Mouse (Mus musculus) lung, embryonic 14.5 days (tissue): ENCODE results near the gene Adh1. TPM values are rescaled to one million over a fixed set of nuclear protein-coding genes. Genes with fewer than 3 reads are reported as not detected.

Experiments
- ATAC-seq: fragments of 200-750 bp; cut with Nextera tagmentation; 2 replicates; pipeline ENCODE4 v1.8.0; 2017; ENCODE audit warnings: mild to moderate bottlenecking, moderate TSS enrichment, moderate library complexity; ENCODE audit not compliant: insufficient read depth
- DNase-seq: peaks from one replicate; pipeline ENCODE4 v3.0.0-alpha.2; 2015
- H3K27ac ChIP-seq: fragments of 300-500 bp; sonication (generic); 2 replicates; pipeline ENCODE4 v1.5.1; 2014; ENCODE audit warnings: low read depth, mild to moderate bottlenecking, moderate library complexity
- H3K27me3 ChIP-seq: fragments of 300-500 bp; sonication (generic); 2 replicates; pipeline ENCODE4 v1.6.1; 2014; ENCODE audit warnings: low read length, control low read depth; ENCODE audit not compliant: insufficient read depth
- H3K36me3 ChIP-seq: fragments of 300-500 bp; sonication (generic); 2 replicates; pipeline ENCODE4 v1.6.1; 2014; ENCODE audit warnings: control low read depth; ENCODE audit not compliant: insufficient read depth
- H3K4me1 ChIP-seq: fragments of 300-500 bp; sonication (generic); 2 replicates; pipeline ENCODE4 v1.6.1; 2014; ENCODE audit warnings: antibody characterized with exemption, control low read depth; ENCODE audit not compliant: insufficient read depth
- H3K4me2 ChIP-seq: fragments of 300-500 bp; sonication (generic); 2 replicates; pipeline ENCODE4 v1.6.1; 2014; ENCODE audit warnings: mild to moderate bottlenecking
- H3K4me3 ChIP-seq: fragments of 300-500 bp; sonication (generic); 2 replicates; pipeline ENCODE4 v1.5.1; 2014; ENCODE audit warnings: low read depth, low read length
- H3K9ac ChIP-seq: fragments of 300-500 bp; sonication (generic); 2 replicates; pipeline ENCODE4 v1.6.1; 2014
- H3K9me3 ChIP-seq: fragments of 300-500 bp; sonication (generic); 2 replicates; pipeline ENCODE4 v1.6.1; 2016; ENCODE audit warnings: low read depth, low read length, control low read depth
- CTCF ChIP-seq: IDR thresholded peaks from 2 replicates; pipeline ENCODE4 v1.5.1; 2016; ENCODE audit warnings: antibody characterized with exemption, low read depth
- WGBS: fragments of 180-500 bp; shearing (Covaris S2); extraction: QIAGEN DNeasy Blood & Tissue Kit; methylation state at CpG from one replicate; pipeline ENCODE4 v1.1.7; 2014; 5-methylcytosine and 5-hydroxymethylcytosine counted together
- polyA plus RNA-seq: library from polyadenylated mRNA; unstranded; fragments of >200 nt; fragmentation: Nextera tagmentation; extraction: Ambion mirVana; gene quantifications from 2 replicates; pipeline ENCODE4 v1.2.1, GENCODE M21; 2014

Adh1 gene
- polyA plus RNA-seq, 1 experiment from 2014 or later: 883 TPM

DNA sequence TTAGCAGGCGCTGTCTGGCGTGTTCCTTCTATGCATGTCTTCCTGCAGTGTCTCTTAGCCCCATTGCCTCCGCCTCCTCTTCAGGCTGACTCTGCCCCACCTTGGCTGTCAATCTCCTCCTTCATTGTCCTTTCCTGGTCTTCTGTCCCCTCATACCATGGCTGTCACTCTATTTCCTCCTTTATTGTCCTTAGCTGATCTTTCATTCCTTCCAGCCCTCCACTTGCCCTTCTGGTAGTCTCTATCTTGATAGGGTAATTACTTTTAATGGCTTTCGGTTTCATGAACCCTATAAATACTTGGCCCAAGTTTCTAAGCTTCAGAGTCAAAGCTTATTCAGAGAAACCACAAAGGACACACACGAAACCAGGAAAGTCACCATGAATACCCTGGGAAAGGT is 52.2 kb downstream of the Adh1 start, which contains the start of gene Adh6a:
Adh6a (plus strand) TSS at position 322 of the 400 bp plus-strand sequence.
- H3K9ac ChIP-seq: no peak within 1 kb of the TSS
- 84% methylated on average over 5 of the region's 5 CpGs for WGBS

DNA sequence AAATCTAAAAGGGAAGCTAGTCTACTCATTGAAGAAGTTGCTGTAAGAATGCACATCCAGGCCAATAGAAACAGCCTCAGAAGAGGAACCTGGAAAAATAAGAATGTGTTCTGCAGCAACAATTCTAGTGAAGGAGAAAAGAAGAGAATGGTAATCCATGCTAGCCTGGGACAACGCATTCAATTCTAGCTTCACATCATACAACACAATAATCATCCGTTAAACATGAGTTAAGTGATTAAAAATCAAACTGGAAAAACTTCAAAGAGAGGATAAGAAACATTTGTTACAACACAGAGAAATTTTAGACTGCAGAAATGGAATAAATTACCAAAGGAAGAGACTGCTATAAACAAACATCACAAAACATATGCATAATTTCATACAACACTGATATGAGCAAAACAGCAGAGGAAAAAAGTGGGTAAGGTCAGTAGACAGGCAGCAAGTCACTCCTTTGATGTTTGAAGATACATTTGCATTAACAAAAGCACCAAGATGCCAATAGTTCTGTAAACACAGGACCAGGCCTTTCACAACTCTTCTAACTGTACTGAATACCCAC is 56.2 kb downstream of the Adh1 start:
- no peak for TF ChIP-seq CTCF
- Histone ChIP-seq H3K9me3 (no peaks in the 10 kb centered on the region), H3K4me2 (no peak overlapping the region), H3K4me1 (0 out of 2 replicates have a peak, but pooled peaks cover 5% of the 10 kb centered on the region), H3K4me3 (no peak overlapping the region), H3K27ac (peak overlapping the region; percentile 88; the same call in 1 of the 2 replicates), H3K36me3 (no peaks in the 10 kb centered on the region), H3K27me3 (no peaks in the 10 kb centered on the region), H3K9ac (no peak overlapping the region)
- DNase-seq (peak; percentile 85), ATAC-seq (peak; percentile 93)
- 38% methylated on average over 2 of the region's 2 CpGs for WGBS

More for the DNA sequence above, 52.2 kb downstream of the Adh1 start, which contains the start of gene Adh6a:
- ATAC-seq (no peak), DNase-seq (no peak)
- 0 out of 2 replicates have a peak, but pooled peaks cover 6% of the 10 kb centered on the region for H3K4me1 ChIP-seq
- no peak for TF ChIP-seq CTCF
- no peaks in the 10 kb centered on the region for H3K27me3 ChIP-seq
- H3K27ac ChIP-seq: no peak within 1 kb of the TSS
- H3K36me3 ChIP-seq: no peaks in the 10 kb centered on the region
- H3K9me3 ChIP-seq: no peaks in the 10 kb centered on the region
- H3K4me3 ChIP-seq: no peak within 1 kb of the TSS
- no peak within 1 kb of the TSS for H3K4me2 ChIP-seq

DNA sequence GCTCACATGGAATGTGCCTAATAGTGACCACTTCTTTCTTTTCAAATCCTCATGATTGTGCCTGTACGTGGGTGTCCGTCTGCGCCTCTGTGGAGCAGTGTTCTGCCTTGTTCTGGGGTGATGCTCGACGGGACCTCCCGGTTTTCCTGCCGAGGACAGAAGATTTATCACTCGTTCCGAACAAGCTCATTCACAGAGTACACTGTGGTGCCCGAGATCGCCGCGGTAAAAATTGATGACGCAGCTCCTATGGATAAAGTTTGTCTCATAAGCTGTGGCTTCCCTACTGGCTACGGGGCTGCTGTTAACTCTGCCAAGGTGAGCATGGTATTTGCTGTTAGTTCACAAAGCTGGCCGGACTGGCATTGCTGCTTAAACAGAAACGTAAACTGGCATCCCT is 64.2 kb downstream of the Adh1 start:
- Histone ChIP-seq H3K36me3 (no peaks in the 10 kb centered on the region), H3K4me1 (no peaks in the 10 kb centered on the region), H3K4me3 (no peak overlapping the region), H3K9me3 (peaks cover 3% of the 10 kb centered on the region; the same call in 1 of the 2 replicates), H3K4me2 (no peak overlapping the region), H3K27ac (no peak overlapping the region), H3K27me3 (no peaks in the 10 kb centered on the region), H3K9ac (no peak overlapping the region)
- DNase-seq: no peak
- ATAC-seq: no peak
- 93% methylated on average over 17 of the region's 17 CpGs for WGBS
- TF ChIP-seq CTCF: no peak

DNA sequence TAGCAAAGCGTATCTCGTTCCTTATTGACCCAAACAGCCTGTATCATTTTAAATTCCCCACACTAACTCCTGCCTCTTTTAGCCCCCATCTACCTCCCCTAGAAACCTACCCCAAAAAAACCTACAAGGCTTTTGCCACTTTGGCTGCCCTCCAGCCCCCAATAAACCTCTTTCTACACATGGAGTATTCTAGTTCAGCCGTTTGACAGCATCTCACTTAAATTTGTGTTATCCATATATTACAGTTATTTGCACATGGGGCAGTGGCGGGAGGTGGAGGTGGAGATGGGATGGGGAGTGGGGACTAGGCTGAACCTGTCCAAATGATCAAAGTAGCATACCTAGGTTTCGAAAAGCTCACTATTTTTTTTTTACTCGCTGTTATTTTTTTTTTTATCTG is 64.7 kb downstream of the Adh1 start:
- no peaks in the 10 kb centered on the region for H3K27me3 ChIP-seq
- WGBS: 87% methylated on average over 6 of the region's 6 CpGs
- no peak overlapping the region for H3K27ac ChIP-seq
- TF ChIP-seq CTCF: no peak
- H3K36me3 ChIP-seq: no peaks in the 10 kb centered on the region
- H3K4me1 ChIP-seq: no peaks in the 10 kb centered on the region
- no peak overlapping the region for H3K4me3 ChIP-seq
- peaks cover 3% of the 10 kb centered on the region; the same call in 1 of the 2 replicates for H3K9me3 ChIP-seq
- DNase-seq (no peak), ATAC-seq (no peak)
- no peak overlapping the region for H3K4me2 ChIP-seq
- H3K9ac ChIP-seq: no peak overlapping the region

DNA sequence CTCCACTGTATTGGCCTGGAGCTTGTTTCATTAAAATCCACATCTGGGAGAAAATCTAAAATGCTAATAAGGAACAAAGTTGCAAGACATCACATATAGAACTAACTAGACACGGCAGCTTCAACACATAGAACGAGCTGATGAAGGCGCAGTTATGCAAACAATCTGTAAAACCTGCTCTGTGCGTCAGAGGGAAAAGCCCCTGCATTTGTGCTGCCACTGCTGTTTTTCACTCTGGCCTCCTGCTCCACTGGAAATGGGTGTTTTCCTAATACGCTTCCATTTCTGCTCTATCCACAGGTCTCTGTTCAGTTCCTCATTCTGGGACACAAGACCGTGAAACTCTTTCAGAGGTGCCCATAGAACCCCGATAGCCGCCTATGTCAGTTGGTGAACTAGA is 73.1 kb downstream of the Adh1 start:
- H3K27me3 ChIP-seq: no peaks in the 10 kb centered on the region
- ATAC-seq (no peak), DNase-seq (no peak)
- H3K4me3 ChIP-seq: no peak overlapping the region
- no peaks in the 10 kb centered on the region for H3K4me1 ChIP-seq
- H3K36me3 ChIP-seq: no peaks in the 10 kb centered on the region
- no peak for TF ChIP-seq CTCF
- no peaks in the 10 kb centered on the region for H3K9me3 ChIP-seq
- 70% methylated on average over 8 of the region's 8 CpGs for WGBS
- H3K27ac ChIP-seq: no peak overlapping the region
- no peak overlapping the region for H3K4me2 ChIP-seq
- no peak overlapping the region for H3K9ac ChIP-seq

DNA sequence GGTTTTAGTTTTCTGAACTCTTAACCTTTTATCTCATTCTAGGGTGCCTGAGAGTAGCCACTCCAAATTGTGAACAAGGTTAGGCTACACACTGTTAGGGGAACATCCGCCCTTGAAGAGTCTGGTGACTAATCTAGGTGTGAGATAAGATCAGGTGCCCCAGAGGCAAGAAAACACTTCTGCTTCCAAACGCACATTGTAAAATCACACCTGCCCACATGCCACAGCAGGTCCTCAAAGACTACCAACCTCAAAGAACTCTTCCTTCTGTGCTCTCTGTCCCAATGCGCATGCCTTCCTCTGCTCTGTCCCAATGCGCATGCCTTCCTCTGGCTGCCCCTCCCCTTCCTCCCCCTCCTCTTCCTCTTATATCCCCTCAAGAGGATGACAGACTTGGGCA is 73.5 kb downstream of the Adh1 start:
- ATAC-seq: peak; percentile 63
- no peaks in the 10 kb centered on the region for H3K27me3 ChIP-seq
- 55% methylated on average over 4 of the region's 4 CpGs for WGBS

DNA sequence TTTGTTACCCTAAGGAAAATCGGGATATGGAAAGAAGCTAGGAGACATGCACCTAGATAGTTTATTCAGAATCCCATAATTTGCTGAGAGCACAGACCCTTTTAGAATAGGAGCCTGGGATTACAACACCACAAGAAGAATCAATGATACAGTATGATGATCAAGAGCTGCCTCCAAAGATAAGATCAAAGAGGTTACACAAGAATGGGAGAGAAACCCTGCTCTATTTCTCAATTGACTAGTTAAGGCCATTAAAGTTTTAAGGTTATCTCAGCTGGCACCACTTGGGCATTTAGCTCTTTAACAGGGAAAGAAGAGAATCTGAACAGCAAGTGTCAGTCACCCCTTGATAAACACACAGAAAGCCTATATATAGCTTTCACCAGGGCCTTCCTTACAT is 74.8 kb downstream of the Adh1 start:
- no peak for DNase-seq
- H3K27ac ChIP-seq: no peak overlapping the region
- no peaks in the 10 kb centered on the region for H3K36me3 ChIP-seq
- ATAC-seq: no peak
- no peaks in the 10 kb centered on the region for H3K27me3 ChIP-seq
- H3K9me3 ChIP-seq: no peaks in the 10 kb centered on the region
- no peak overlapping the region for H3K4me3 ChIP-seq
- 69% methylated on average over 1 of the region's 1 CpGs for WGBS
- no peak overlapping the region for H3K9ac ChIP-seq
- no peaks in the 10 kb centered on the region for H3K4me1 ChIP-seq
- no peak overlapping the region for H3K4me2 ChIP-seq
- no peak for TF ChIP-seq CTCF

More for the DNA sequence above, 73.5 kb downstream of the Adh1 start:
- no peak for DNase-seq
- no peak overlapping the region for H3K4me3 ChIP-seq
- no peak overlapping the region for H3K9ac ChIP-seq
- no peak overlapping the region for H3K4me2 ChIP-seq
- no peak overlapping the region for H3K27ac ChIP-seq
- H3K4me1 ChIP-seq: no peaks in the 10 kb centered on the region
- H3K36me3 ChIP-seq: no peaks in the 10 kb centered on the region
- no peaks in the 10 kb centered on the region for H3K9me3 ChIP-seq
- no peak for TF ChIP-seq CTCF
